Mouse (Mus musculus): Measurements from ENCODE around the gene Gm6408.

DNA sequence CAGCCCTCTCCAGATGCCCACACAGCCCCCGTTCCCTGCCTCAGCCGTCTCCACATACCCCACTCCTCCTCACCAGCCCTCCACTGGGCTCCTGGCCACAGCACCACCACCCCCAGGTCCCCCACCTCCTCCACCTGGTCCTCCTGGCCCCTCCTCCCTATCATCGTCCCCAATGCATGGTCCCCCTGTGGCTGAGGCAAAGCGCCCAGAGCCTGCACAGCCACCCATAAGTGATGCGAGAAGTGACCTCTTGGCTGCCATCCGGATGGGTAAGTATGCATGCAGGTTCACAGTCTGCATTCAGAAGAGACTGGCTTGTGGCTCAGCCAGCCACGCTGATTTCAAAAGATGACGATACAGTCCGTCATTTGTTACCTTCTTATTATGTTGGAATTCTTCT is 13.5 kb upstream of the Gm6408 start:
- TF ChIP-seq POLR2A (IDR thresholded peaks at IDR 0.05; ENCODE audit: insufficient read depth, low read depth, low read length) (no peak), CTCF (IDR thresholded peaks at IDR 0.05; ENCODE audit: insufficient read depth, low read depth, low read length) (no peak)

All from olfactory bulb, adult 2 months (tissue).